Mouse (Mus musculus) thymus, postnatal 4 days (tissue): Measurements from ENCODE around the gene Bcl2l13.
"Not testable (repeated sequence)": the region's sequence is repeated elsewhere in the genome, so short reads cannot be mapped to it uniquely, and the experiment has no call there.

Experiments used
- DNase-seq: peaks from one replicate; pipeline ENCODE4 v3.0.0; 2021

Gene Bcl2l13

DNA sequence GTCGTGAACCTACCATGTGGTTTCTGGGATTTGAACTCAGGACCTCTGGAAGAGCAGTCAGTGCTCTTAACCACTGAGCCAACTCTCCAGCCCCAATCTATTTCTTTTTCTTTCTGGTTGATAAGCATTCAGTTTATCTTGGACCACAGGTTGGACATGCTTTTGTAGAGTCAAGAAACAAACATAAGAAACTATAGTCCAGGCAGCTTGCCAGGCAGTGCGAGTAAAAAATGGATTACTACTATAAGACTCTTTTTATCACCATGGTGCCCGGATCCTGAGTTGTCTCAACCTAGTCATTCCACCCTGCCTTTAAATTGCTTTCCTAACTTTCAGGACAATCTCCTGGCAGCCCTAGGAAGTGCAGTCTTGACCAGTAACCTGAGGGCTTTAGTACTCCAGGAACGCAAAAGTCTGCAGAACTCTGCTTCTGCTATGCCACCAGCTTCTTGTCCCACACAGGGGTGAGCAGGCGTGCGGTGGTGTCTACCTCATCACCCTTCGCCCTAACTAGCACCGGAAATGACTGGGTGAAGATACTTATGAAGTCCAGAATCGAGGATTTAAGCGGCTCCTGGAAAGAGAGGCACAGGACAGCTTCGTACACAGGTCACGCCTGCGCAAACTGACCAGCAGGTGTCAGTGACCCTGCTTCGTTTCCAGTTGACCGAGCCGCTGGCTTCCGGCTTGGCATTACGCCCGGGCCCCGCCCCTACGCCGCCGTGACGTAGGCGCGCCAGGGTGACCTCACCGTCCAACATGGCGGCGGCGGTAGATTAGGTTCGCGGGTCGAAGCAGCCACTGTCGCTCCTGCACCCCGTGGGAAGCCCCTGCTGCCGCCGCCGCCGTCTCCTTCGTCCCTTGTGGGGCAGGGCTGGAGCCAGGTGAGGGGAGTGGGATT is at the start of gene Bcl2l13:
Gene Bcl2l13 (plus strand): TSS at position 739 of the 901 bp plus-strand sequence.
- peak; percentile 97 for DNase-seq

- no peak for DNase-seq
Measured at GRCm38 (mm10) chr6:120788068-120788607, 47.9 kb upstream of the Bcl2l13 start.

GRCm38 (mm10) chr6:120788904-120789303 is 47.1 kb upstream of the Bcl2l13 start:
- DNase-seq, result peak; percentile 28

DNA sequence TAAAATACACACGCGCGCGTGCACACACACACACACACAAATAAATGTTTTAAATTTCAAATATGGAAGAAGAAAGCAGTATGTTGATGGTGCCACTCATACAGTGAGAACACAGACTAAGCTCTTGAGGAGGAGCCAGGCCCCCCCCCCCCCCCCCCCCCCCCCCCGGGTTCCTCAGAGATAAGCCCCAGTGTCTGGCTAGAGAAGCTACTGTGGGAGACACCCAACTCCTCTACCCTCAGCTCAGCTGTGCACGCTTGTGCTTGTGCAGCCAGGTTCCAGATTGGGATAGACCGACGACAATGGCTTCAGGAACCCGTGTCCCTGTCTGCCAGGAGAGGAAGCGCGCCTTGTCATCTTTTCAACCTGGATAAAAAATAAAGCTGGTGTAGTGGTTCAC is 45.9 kb upstream of the Bcl2l13 start:
- DNase-seq, result no peak

DNA sequence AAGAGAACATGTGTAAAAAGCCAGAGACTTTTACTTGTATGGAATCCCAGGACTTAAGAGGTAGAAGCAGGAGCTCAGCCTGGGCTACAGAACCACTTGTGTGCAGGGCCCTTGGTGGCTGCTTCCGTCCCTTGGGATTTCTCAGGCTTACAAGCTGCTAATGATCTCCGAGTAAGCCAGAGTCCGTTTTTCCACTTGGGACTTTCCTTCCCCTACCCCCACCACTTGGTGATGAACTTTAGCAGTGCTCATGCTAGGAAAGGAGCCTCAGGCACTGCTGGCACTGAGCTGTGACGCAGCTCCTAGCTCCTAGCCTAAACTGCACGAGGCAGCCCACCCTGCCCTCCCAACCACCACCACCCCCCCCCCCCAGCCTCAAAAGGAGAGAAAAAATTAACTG is 45.3 kb upstream of the Bcl2l13 start:
- DNase-seq, result no peak

DNA sequence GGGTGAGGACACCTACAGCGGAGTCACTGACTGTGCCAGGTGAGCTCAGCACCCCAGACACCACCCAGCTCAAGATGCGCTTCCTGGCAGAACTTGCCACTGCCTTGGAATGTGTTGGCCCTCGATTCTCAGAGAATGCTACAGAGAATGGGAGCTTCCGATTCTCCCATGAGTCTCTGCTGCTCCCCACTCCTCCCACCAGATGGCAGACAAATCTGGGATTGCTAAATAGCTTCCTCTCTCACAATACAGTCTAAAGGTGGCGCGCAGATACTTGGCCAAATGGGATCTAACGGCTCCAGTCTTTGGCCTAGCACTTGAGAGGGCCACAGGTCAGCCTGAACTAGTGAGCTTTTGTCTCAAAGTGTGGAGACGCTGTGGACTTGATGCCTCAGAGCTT is 43.1 kb upstream of the Bcl2l13 start:
- DNase-seq, result no peak

DNA sequence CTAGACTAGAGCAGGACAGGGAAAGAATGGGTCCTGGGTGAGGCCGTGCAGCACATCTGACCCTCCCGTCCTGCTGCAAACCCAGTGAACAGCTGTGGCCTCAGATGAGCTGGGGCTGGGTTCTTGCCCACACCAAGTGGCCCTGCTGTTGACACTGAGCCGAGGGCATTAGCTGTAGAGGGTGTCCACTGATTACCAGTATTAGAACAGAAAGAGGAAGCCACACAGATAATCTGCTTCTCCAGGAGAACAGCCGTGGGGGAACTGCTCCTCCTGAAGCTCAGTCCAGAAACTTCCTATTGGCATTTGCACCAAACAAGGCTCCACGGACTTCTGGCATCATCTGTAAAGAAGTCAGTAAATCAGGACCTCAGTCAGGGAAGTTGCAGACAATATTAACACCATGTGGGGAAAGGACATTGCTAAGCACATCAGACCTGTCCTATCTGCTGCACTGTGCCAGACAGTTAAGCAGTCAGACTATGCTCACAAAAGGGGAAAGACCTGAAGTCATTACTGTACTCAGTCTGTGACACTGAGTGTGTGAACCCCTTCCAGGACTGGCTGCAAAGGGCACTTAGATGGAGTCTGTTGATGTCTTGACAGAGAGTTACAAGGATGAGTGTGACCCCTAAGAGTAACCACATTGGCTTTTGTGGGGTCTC is 40.5 kb upstream of the Bcl2l13 start:
- DNase-seq, result no peak

DNA sequence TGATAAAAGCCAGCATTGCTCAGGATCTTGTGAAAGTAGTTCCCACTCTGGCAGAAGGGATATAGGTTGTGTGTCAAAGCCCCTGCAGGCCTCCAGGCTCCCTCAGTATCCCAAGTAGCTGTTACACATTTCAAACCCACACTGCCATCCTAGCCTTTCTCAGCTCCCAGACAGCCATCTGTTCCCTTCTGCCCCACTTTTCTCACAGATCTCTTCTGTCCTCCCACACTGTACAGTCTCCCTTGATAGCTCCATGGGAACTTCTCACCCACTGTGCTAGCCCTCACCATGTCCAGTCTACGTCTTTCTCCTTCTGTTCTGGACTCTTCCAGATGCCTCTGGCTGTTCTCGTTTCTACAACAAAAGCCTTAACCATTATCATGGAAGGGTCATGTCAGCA is 39.9 kb upstream of the Bcl2l13 start:
- DNase-seq, result no peak

DNA sequence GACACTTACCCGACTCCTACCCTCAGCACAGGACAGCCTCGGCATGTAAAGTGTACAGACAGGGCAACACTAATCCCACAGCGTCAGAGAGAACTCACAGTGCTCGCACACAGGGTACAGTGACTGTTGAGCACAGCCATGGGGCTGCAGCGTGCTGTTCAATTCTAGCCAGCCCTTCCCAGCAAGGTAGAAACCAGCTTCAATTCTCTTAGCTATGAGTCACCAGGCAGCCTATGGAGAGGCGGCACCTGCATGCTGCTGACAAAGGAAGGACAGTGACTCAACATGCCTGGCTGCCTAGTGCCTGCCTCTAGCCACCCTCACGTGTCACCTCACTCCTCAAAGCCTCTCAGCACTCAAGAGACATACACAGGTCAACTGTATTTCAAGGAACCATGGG is 38.0 kb upstream of the Bcl2l13 start:
- no peak for DNase-seq

DNA sequence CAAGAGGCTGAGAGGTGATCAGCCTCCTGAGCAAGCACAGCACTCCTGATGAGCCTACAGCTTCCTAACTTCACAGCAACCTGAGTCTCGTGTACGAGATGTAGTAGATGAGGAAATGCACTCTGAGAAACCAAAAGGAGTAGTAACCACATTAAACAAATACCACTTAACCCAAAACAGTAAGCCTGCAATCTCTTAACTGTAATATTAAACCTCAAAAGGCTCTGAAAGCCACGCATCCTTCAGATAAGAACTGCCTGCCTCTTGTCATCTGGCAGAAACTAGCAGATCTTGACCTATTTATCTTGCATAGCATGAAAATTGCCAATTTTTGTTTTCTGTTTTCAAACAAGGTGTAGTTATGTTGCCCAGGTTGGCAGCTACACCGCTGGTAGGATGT is 37.1 kb upstream of the Bcl2l13 start:
- DNase-seq, result no peak

DNA sequence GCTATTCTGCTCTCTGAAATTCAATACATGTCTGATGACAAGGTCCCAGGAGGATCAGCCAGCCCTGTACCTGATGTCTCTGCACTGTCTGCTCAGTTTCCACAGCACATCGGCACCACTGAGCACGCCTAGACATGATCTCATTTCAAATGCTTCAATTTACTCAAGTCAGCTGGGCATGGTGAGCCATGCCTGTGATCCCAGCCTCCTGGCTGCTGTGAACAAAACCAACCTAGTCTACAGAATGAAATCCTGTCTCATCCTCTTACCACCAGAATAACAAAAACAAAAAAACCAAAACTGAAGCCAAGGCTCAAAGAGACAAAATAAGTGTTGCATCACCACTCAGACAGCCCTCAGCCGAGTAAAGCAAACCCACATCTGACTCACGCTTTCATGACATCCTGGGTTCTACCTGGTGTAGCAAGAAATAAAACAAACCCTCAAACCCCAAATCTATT is 36.4 kb upstream of the Bcl2l13 start:
- no peak for DNase-seq

DNA sequence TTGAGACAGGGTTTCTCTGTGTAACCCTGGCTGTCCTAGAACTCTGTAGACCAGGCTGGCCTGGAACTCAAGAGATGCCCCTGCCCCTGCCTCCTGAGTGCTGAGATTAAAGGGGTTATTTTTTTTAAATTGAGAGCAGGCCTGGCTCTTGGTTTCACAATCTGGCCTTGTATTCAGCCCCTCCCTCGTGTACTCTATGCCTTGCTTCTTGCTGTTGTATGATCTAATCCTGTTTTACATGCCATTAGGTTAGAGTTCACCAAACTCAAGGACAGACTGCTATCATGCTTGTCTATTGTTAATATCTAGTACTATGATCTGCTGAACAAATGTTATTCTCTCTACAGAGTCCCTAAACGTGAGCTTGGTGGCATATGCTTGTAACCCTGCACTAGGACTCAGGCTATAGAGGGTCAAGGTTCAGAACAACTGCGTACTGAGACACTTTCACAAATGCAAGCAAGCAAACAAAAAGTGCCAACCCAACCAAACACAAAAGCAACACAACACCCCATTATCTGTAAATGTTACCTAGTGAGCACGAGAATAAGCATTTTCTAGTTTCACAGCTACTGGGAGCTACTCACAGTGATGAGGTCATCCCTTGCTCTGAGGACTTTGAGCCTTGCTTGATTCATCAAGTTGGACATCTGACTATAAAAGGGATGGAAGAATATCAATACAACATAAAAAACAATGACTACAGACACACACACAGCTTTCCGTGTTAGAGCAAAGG is 28.8 kb upstream of the Bcl2l13 start:
- no peak for DNase-seq

DNA sequence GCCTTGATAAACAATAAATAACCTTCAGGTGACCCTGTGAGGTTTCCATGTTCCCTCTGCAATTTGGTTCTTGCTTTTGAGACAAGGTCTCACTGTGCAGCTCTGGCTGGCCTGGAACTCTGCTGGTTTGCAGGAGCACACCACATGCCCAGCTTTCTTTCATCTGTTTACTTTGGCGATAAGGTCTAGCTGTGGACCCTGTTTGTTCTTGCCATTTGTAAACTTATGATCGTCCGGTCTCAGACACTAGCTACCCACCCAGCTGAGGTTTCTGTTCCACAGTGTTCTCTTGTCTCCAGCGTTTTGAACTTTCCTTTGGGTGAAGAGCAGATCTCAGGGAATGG is 28.3 kb upstream of the Bcl2l13 start:
- no peak for DNase-seq

DNA sequence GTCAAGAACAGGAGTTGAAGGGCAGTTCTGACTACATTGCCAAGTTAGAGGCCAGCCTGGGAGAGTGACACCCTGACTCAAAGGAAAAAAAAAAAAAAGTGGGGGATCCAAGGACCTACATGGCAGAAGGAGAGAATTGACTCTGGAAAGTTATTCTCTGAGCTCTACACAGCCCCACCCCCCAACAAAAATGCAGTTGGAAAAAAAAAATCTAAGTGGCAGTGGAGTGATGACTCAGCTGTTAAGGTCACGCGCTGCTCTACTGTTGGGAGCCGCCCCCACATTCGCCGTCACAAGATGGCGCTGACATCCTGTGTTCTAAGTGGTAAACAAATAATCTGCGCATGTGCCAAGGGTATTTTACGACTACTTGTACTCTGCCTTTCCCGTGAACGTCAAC is 24.0 kb upstream of the Bcl2l13 start:
- not testable (repeated sequence) for DNase-seq

- no peak for DNase-seq
Measured at GRCm38 (mm10) chr6:120819294-120819693, 16.7 kb upstream of the Bcl2l13 start.

GRCm38 (mm10) chr6:120820144-120820543 is 15.9 kb upstream of the Bcl2l13 start:
- no peak for DNase-seq

DNA sequence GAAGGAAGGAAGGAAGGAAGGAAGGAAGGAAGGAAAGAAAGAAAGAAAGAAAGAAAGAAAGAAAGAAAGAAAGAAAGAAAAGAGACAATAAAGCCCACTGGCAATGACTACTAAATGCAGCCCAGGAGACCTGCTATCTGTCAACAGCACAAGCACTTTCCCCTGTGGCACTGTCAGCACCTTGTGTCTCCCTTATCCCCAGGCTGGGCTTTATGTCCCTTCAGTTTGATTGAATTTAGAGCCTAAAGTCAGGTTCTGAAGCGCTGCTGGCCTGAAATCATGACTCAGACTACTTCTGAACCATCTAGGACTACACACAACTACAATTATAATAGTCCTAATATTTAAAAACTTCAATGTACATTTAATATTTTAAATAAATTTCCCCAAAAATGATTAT is 15.1 kb upstream of the Bcl2l13 start:
- no peak for DNase-seq

DNA sequence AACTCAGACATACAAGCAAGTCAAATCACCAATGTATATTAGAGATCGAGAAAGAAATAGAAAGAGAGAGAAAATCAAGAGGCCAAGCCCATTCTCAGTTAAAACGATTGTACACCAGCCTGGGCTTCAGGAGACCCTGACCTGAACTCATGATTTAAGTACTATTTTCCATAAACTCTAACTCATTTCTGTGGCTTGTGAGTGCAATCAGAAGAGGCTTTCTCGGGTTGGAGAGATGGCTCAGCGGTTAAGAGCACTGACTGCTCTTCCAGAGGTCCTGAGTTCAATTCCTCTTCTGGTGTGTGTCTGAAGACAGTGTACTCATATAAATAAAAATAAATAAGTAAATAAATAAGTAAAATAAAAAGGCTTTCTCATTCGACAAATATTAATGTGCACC is 14.3 kb upstream of the Bcl2l13 start:
- no peak for DNase-seq

DNA sequence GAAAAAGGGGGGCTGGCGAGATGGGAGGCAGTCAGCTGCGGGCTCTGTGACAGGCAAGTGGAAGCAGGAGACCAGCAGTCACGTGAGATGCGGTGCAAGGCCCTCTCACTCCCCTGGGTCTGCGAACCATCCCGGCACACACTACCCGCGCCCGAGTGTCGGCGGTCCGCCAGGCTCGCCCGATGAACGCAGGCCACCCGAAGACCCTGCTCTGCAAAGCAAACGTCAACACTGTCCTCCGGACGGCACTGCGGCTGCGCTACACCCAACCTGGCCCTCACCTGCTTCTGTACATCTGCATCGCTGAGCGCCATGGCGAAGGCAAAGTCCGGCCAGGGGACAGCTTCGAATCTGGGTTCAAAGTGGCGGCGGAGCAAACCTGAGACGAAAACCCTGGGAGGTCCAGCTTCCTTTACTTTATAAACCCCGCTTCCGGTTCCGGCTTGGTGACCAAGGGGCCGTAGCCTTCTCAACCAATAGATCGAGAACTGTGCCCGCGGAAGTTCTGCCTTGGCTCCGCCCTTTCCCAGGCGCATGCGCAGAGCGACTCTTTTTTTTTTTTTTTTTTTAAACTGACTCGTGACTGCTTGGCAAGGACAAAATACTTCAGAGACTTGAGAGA is 13.6 kb upstream of the Bcl2l13 start, which contains the start of gene Atp6v1e1:
Gene Atp6v1e1 (minus strand): TSS at position 487 of the 622 bp plus-strand sequence.
- DNase-seq, result peak; percentile 92

GRCm38 (mm10) chr6:120822937-120823614 is 12.9 kb upstream of the Bcl2l13 start:
- peak; percentile 26 for DNase-seq

DNA sequence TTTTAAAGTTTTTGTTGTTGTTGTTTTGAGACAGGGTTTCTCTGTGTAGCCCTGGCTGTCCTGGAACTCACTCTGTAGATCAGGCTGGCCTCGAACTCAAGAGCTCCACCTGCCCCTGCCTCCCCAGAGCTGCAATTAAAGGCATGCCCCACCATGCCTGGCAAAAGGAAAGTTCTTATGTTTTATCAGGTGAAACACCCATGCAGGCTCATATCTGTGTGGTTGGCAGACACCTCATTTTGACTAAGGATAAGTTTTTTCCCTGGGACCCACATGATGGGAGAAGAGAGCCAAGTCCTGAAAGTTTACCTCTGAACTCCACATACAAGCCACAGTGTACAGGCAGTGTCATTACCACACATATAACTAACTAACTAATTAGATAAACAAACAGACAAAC is 6.0 kb upstream of the Bcl2l13 start:
- DNase-seq, result no peak
